Mouse (Mus musculus): ENCODE measurements at regions not wholly inside any gene's neighbourhood (a gene's known extent, or its start where the extent isn't known, plus 50 kb on each side); places are given as distances from the start of the nearest gene placed in this dataset.

DNA sequence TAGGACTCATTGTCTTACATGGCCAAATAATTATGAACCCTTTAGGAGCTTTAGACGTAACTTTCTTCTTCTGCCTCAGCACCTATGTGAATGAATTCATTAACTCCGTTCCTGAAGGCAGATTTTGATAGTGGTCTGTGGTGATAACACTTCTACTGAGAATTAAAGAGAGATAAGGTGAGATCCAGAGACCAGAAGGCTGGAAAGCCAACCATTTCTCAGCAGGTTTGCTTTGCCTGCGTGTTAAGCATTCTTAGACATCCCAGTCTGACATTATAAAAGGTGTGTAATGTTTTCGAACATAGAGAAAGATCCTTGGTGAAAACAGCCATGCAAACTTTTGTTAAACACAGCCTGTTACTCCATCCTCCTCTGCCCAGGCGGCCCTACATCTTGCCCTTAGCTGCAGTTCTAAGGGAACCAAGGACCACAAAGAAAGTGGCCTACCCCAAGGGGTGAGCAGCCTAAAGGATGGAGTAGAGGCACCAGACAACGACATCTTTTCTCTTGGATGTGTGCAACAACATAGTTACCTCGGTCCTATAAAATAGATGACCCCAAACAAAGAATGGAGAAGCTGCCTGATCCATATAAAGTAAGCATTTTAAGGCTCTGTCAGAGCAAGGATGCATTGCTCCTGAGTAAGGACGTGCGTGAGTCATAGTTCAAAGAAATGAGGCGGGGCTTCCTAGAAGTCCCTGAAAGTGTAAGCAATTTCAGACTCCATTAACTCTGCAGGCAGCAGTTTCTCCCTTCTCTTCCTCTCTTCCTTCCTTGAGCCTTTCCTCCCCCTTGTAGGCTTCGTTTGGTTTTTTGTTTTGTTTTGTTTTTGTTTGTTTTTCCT lies 55.1 kb upstream of the Xpr1 start:
- no peak for TF ChIP-seq POLR2AphosphoS2 (IDR thresholded peaks at IDR 0.05; ENCODE audit: low read length)
- peak; percentile 78; the same call in 1 of the 2 replicates for TF ChIP-seq JUND (IDR thresholded peaks at IDR 0.05; ENCODE audit: low read depth, low read length)
- no peak for TF ChIP-seq SMC3 (IDR thresholded peaks at IDR 0.05; ENCODE audit: low read depth, low read length)
- no peak for TF ChIP-seq RAD21 (IDR thresholded peaks at IDR 0.05; ENCODE audit: low read depth, low read length)
- TF ChIP-seq MYC (IDR thresholded peaks at IDR 0.05; ENCODE audit: low read depth, low read length) = no peak
- no peak overlapping the region for H3K4me3 ChIP-seq (ENCODE audit: control insufficient read depth in 1 of 2, insufficient read depth in 1 of 2, low read depth in 2 of 2, low read length in 2 of 2)
- peaks cover 0 to 7% of the 10 kb centered on the region in 2 experiments for H3K27me3 ChIP-seq (ENCODE audit: control insufficient read depth in 1 of 2, insufficient read depth in 2 of 2, low read length in 2 of 2)
- peaks cover 0 to 4% of the 10 kb centered on the region in 2 experiments; a peak in 1 of 4 replicates for H3K4me1 ChIP-seq (ENCODE audit: control insufficient read depth in 1 of 2, insufficient read depth in 2 of 2, low read length in 2 of 2)
- no peak overlapping the region for H3K27ac ChIP-seq (ENCODE audit: control insufficient read depth, low read depth, low read length)
- no peaks in the 10 kb centered on the region for H3K9me3 ChIP-seq (replicated peaks; ENCODE audit: insufficient read depth, low read length)
- H3K9ac ChIP-seq (ENCODE audit: control insufficient read depth, low read depth, low read length, poor library complexity, severe bottlenecking) = no peak overlapping the region
- DNase-seq (ENCODE audit: low read depth, low spot score) = peak; percentile 59
- no peaks in the 10 kb centered on the region for H3K79me2 ChIP-seq (ENCODE audit: control insufficient read depth, insufficient read depth, low read length, poor library complexity)
- H3K36me3 ChIP-seq (ENCODE audit: control insufficient read depth in 1 of 2, insufficient read depth in 2 of 2, low read length in 2 of 2) = peaks cover 0 to 3% of the 10 kb centered on the region in 2 experiments; a peak in 1 of 4 replicates

DNA sequence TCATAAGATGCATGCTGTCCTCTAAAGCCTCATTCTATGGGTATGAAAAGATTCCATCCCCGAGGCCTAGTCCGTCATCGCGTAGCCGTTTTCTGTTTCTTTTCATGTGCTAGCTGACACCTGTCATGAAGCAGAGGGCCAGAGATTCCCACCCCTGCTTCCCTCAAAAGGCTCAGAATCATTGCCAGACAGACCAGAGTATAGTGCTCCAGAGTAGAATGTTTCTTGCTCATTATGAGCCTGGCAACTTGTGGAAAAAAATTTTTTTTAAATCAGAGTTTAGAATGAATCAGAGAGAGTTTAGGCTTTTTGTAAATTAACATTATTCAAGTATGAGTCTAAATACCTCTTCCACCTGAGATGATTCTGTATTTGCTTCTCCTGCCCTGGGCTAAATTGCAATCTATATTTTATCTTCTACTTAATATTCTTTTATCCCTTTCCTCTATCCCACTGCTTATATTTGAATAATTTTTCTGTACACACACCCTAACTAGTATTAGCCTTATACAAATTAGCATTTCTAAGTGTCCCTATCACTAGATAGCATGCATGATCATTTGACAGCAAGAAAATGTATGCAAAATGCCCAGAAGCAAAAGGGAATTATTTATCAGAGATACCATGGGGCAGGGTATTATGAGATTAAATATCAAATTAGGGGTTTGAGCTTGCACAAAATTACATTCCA lies 55.9 kb upstream of the Xpr1 start:
- Histone ChIP-seq H3K79me2 (ENCODE audit: control insufficient read depth, insufficient read depth, low read length, poor library complexity) (no peaks in the 10 kb centered on the region), H3K36me3 (ENCODE audit: control insufficient read depth in 1 of 2, insufficient read depth in 2 of 2, low read length in 2 of 2) (peaks cover 0 to 3% of the 10 kb centered on the region in 2 experiments; a peak in 1 of 4 replicates), H3K27ac (ENCODE audit: control insufficient read depth, low read depth, low read length) (no peak overlapping the region), H3K4me1 (ENCODE audit: control insufficient read depth in 1 of 2, insufficient read depth in 2 of 2, low read length in 2 of 2) (peaks cover 0 to 4% of the 10 kb centered on the region in 2 experiments; a peak in 1 of 4 replicates), H3K4me3 (ENCODE audit: control insufficient read depth in 1 of 2, insufficient read depth in 1 of 2, low read depth in 2 of 2, low read length in 2 of 2) (no peak overlapping the region), H3K9ac (ENCODE audit: control insufficient read depth, low read depth, low read length, poor library complexity, severe bottlenecking) (no peak overlapping the region), H3K27me3 (ENCODE audit: control insufficient read depth in 1 of 2, insufficient read depth in 2 of 2, low read length in 2 of 2) (peaks cover 0 to 7% of the 10 kb centered on the region in 2 experiments), H3K9me3 (replicated peaks; ENCODE audit: insufficient read depth, low read length) (no peaks in the 10 kb centered on the region)
- TF ChIP-seq ELF1 (IDR thresholded peaks at IDR 0.05; ENCODE audit: low read depth, low read length) (no peak), TBP (IDR thresholded peaks at IDR 0.05; ENCODE audit: low read depth, low read length) (no peak), POLR2AphosphoS5 (IDR thresholded peaks at IDR 0.05; ENCODE audit: borderline replicate concordance, low read depth, low read length) (no peak), USF1 (IDR thresholded peaks at IDR 0.05; ENCODE audit: low read depth, low read length) (no peak), TCF12 (IDR thresholded peaks at IDR 0.05; ENCODE audit: low read depth, low read length) (no peak), CHD1 (IDR thresholded peaks at IDR 0.05; ENCODE audit: low read depth, low read length) (no peak), GABPA (IDR thresholded peaks at IDR 0.05; ENCODE audit: low read depth, low read length) (no peak), ZC3H11A (IDR thresholded peaks at IDR 0.05; ENCODE audit: low read depth, low read length) (no peak), HCFC1 (IDR thresholded peaks at IDR 0.05; ENCODE audit: low read depth, low read length) (no peak), CHD2 (IDR thresholded peaks at IDR 0.05; ENCODE audit: low read length) (no peak), POLR2A (IDR thresholded peaks at IDR 0.05; ENCODE audit: control insufficient read depth in 1 of 2, insufficient read depth in 1 of 2, low read depth in 1 of 2, low read length in 2 of 2, poor library complexity in 1 of 2) (no peak), TAL1 (IDR thresholded peaks at IDR 0.05; ENCODE audit: low read length) (no peak), RCOR1 (IDR thresholded peaks at IDR 0.05; ENCODE audit: low read depth, low read length) (no peak), NRF1 (IDR thresholded peaks at IDR 0.05; ENCODE audit: insufficient read depth, low read depth, low read length, poor library complexity, severe bottlenecking) (no peak), BHLHE40 (IDR thresholded peaks at IDR 0.05; ENCODE audit: borderline replicate concordance, low read depth, low read length) (no peak)
- no peak for DNase-seq (ENCODE audit: low read depth, low spot score)

Data from MEL (cell line).